Mouse (Mus musculus) heart, adult 8-10 months (tissue): ENCODE measurements around the gene Tdrd5. TPM values are rescaled to one million over a fixed set of nuclear protein-coding genes. Genes with fewer than 3 reads are reported as not detected.

Source experiments
- total RNA-seq, 4 experiments: library from RNA; stranded (reverse); gene quantifications; 2 replicates each; pipeline ENCODE4 v1.2.4; 2022

Gene Tdrd5
- total RNA-seq, 4 experiments from 2014 or later = not detected

Other genes with a start within 250 kb of the Tdrd5 start
- under 1 TPM; 0.05 to 0.19 (median 0.09) TPM for gene Fam163a, start 98.6 kb downstream of the Tdrd5 start, total RNA-seq
- gene Nphs2, start 7.1 kb upstream of the Tdrd5 start, total RNA-seq = not detected
- 100 to 1,000 TPM; 364 to 491 (median 426) TPM for gene Gm2000, start 62.4 kb upstream of the Tdrd5 start, total RNA-seq
- gene Axdnd1, start 117.5 kb upstream of the Tdrd5 start, total RNA-seq = not detected
- gene Soat1, start 170.7 kb upstream of the Tdrd5 start, total RNA-seq = 1 to 10 TPM; 4.7 to 7.6 (median 6.2) TPM
- 10 to 100 TPM; 43.9 to 59.3 (median 54.1) TPM for gene Gm10031, start 220.3 kb upstream of the Tdrd5 start, total RNA-seq